Mouse (Mus musculus): ENCODE measurements around the gene Dpp6. TPM values are rescaled to one million over a fixed set of nuclear protein-coding genes. Genes with fewer than 3 reads are reported as not detected.

The Dpp6 gene
- polyA plus RNA-seq, 1 experiment from 2014 or later: 88.3 TPM

DNA sequence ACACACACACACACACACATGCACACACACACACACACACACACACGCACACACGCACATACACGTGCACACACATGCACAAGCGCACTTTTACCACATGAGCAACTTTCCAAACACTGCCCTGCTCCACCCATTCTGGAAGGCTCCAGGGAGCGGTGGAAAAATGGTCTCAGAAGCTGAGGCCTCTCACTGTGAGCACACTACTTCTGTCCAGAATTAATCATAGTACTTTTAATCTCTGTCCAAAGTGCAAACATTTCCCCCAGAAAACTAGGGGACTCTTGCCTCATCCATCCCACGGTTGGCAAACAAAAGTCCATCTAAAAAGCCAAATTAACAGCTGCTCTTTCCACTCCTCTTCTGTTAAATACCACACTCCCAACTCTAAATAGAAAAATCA lies 842.8 kb downstream of the Dpp6 start:
- Histone ChIP-seq H3K9ac (replicated peaks) (no peak overlapping the region), H3K27me3 (replicated peaks) (no peaks in the 10 kb centered on the region), H3K4me3 (replicated peaks) (no peak overlapping the region), H3K36me3 (peaks cover 23% of the 10 kb centered on the region), H3K4me1 (no peaks in the 10 kb centered on the region), H3K27ac (replicated peaks) (no peak overlapping the region), H3K9me3 (replicated peaks) (no peaks in the 10 kb centered on the region), H3K4me2 (no peak overlapping the region)
- WGBS: 84% methylated on average over 6 of the region's 6 CpGs
- ATAC-seq (ENCODE audit: low FRiP score): no peak

DNA sequence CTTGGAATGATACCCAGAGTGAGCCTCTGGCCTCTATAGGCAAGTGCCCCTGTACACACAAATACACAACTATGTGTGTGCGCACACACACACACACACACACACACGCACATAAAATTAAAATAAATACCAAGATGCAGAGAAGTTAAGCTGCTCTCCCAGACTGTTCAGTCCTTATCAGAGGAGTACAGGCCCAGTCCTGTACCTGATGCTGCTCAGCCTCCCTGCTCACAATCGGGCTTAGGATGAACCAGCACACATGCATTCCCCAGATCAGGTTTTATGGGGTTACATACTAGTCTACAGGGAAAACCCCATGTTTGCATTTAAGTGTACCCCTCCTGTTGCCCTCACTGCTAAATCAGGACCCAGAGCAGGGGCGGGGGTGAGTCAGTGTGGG lies 847.1 kb downstream of the Dpp6 start:
- Histone ChIP-seq H3K27ac (replicated peaks) (no peak overlapping the region), H3K4me3 (replicated peaks) (no peak overlapping the region), H3K36me3 (peaks cover 55% of the 10 kb centered on the region), H3K4me2 (no peak overlapping the region), H3K4me1 (no peaks in the 10 kb centered on the region), H3K9ac (replicated peaks) (no peak overlapping the region), H3K9me3 (replicated peaks) (no peaks in the 10 kb centered on the region), H3K27me3 (replicated peaks) (no peaks in the 10 kb centered on the region)
- no peak for ATAC-seq (ENCODE audit: low FRiP score)
- 94% methylated on average over 4 of the region's 4 CpGs for WGBS

DNA sequence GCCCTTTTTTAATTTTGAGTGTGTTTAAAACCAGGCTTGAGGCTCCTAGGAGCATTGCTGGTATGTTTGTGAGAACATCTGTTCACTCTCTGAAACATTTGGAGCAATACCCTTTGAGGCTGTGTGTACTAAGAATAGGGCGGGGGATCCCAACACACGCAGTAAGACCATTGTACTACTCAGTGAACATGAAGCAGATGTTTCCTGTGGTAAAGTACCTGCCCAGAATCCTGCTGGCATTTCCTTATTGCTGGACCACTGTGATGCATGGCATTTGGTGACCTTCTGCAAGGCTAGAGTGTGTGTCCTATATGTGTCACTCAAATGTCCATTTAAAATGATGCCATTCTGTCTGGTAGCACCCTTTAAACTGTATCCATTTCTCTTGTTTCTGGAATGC lies 854.5 kb downstream of the Dpp6 start:
- no peak overlapping the region for H3K4me2 ChIP-seq
- no peak overlapping the region for H3K4me3 ChIP-seq (replicated peaks)
- peaks cover 63% of the 10 kb centered on the region for H3K36me3 ChIP-seq
- 68% methylated on average over 2 of the region's 2 CpGs for WGBS
- H3K4me1 ChIP-seq: no peaks in the 10 kb centered on the region
- H3K27ac ChIP-seq (replicated peaks): no peak overlapping the region
- no peaks in the 10 kb centered on the region for H3K9me3 ChIP-seq (replicated peaks)
- H3K27me3 ChIP-seq (replicated peaks): no peaks in the 10 kb centered on the region
- no peak overlapping the region for H3K9ac ChIP-seq (replicated peaks)
- no peak for ATAC-seq (ENCODE audit: low FRiP score)

DNA sequence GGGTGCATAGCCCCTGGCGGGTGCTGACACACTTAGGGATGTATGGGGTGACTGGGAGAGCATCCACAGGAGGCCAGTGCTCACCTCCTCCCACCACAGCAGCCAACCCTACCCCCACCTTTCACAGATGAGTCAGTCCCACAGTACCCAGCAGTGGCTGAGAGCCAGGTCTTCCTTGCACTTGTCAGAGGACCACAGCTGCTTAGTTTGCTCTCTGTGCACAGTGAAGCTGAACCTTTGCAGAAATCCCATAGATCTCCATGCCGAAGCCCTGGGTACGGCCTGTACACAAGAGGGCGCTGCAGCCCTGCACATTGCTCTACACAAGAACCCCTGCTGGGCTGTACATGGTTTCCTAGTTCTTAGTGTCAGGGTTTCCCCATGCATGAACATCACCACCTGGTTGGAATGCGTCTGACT lies 860.3 kb downstream of the Dpp6 start:
- Histone ChIP-seq H3K9me3 (replicated peaks) (no peaks in the 10 kb centered on the region), H3K36me3 (peaks cover 32% of the 10 kb centered on the region), H3K4me1 (0 out of 2 replicates have a peak, but pooled peaks cover 2% of the 10 kb centered on the region), H3K4me2 (no peak overlapping the region), H3K4me3 (replicated peaks) (no peak overlapping the region), H3K27ac (replicated peaks) (no peak overlapping the region), H3K9ac (replicated peaks) (no peak overlapping the region), H3K27me3 (replicated peaks) (no peaks in the 10 kb centered on the region)
- 59% methylated on average over 5 of the region's 5 CpGs for WGBS
- no peak for ATAC-seq (ENCODE audit: low FRiP score)

DNA sequence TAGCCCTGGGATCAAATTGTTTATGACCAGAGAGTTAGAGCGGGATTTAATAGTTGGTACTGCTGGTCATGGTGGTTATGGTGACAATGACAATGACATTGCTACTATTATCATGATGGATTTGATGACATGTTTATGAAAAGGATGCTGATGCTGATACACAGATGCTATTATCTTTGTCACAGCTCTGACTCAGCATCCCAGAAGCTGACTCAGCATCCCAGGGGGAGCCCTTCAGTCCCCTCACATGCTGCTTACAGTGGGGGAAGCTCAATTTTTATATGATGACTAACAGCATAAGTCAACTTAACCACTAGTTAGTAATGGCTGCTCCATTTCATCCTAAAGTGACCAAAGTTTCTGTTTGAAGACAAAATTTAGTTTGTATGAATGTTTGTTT lies 862.1 kb downstream of the Dpp6 start:
- no peaks in the 10 kb centered on the region for H3K9me3 ChIP-seq (replicated peaks)
- H3K27ac ChIP-seq (replicated peaks): no peak overlapping the region
- no peak overlapping the region for H3K4me2 ChIP-seq
- WGBS: 86% methylated on average over 1 of the region's 1 CpGs
- H3K4me3 ChIP-seq (replicated peaks): no peak overlapping the region
- no peaks in the 10 kb centered on the region for H3K27me3 ChIP-seq (replicated peaks)
- H3K4me1 ChIP-seq: 0 out of 2 replicates have a peak, but pooled peaks cover 2% of the 10 kb centered on the region
- H3K36me3 ChIP-seq: peaks cover 18% of the 10 kb centered on the region
- H3K9ac ChIP-seq (replicated peaks): no peak overlapping the region
- ATAC-seq (ENCODE audit: low FRiP score): no peak

DNA sequence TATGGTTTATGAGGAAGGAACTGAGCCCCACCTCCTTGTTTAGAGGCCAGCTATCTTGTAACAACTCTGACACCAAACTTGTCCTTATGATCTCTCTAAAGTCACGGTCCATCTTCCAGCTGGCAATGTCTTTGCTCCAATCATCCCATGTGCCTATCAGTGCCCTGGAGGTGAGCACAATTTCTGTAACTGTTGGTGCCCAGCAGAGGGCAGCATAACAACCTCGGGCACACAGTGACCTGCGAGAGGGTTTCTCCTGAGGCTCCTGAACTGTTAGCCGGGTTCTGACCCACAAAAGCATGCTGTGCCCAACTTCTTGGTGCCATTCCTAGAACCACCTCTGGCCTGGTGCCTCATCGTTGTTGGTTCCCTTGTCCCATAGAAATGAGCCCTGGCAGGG lies 863.5 kb downstream of the Dpp6 start:
- Histone ChIP-seq H3K9ac (replicated peaks) (no peak overlapping the region), H3K27me3 (replicated peaks) (no peaks in the 10 kb centered on the region), H3K4me3 (replicated peaks) (no peak overlapping the region), H3K9me3 (replicated peaks) (no peaks in the 10 kb centered on the region), H3K4me2 (no peak overlapping the region), H3K4me1 (0 out of 2 replicates have a peak, but pooled peaks cover 2% of the 10 kb centered on the region), H3K36me3 (peaks cover 13% of the 10 kb centered on the region; the same call in 1 of the 2 replicates), H3K27ac (replicated peaks) (no peak overlapping the region)
- no peak for ATAC-seq (ENCODE audit: low FRiP score)
- WGBS: 34% methylated on average over 5 of the region's 5 CpGs

DNA sequence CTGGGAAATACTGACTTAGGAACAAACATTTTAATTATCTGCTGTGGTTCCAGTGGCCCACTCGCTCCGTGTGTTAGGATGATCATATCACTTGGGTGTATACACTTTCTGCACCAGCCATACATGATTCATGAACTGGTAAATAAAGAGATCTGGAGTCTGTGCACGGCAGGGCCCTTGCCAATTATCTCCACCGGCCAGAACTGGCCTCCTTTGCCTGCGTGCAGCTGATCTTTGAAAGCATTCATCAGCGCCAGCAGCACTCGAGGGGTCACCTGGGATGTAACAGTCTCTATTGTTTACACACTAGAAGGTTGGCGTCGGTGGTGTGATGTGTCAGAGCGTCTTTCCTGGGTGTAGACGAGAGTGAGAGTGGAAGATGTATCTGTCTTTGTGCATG lies 868.2 kb downstream of the Dpp6 start:
- Histone ChIP-seq H3K27ac (replicated peaks) (no peak overlapping the region), H3K4me1 (0 out of 2 replicates have a peak, but pooled peaks cover 2% of the 10 kb centered on the region), H3K4me2 (no peak overlapping the region), H3K27me3 (replicated peaks) (no peaks in the 10 kb centered on the region), H3K9me3 (replicated peaks) (no peaks in the 10 kb centered on the region), H3K4me3 (replicated peaks) (no peak overlapping the region), H3K36me3 (peaks cover 23% of the 10 kb centered on the region; the same call in 1 of the 2 replicates), H3K9ac (replicated peaks) (no peak overlapping the region)
- ATAC-seq (ENCODE audit: low FRiP score): no peak
- WGBS: 56% methylated on average over 11 of the region's 11 CpGs

DNA sequence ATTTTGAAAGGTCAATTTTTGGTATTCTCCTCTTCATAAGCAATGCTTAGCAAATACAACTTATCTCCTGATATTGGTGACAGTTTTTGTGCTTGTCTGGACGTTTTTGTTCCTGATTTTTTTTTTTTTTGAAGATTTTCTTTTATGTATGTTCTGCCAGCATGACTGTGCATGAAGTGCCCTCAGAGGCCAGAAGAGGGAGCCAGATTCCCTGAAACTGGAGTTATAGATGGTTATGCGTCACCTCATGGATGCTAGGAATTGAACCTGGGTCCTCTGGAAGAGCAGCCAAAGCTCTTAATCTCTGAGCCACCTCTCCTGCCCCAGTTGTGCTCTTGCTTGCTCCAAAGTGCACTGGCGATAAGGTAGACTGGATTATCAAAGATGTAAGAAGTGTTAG lies 868.9 kb downstream of the Dpp6 start:
- H3K4me3 ChIP-seq (replicated peaks): no peak overlapping the region
- ATAC-seq (ENCODE audit: low FRiP score): no peak
- H3K9me3 ChIP-seq (replicated peaks): no peaks in the 10 kb centered on the region
- H3K27me3 ChIP-seq (replicated peaks): no peaks in the 10 kb centered on the region
- H3K4me1 ChIP-seq: no peaks in the 10 kb centered on the region
- no peak overlapping the region for H3K4me2 ChIP-seq
- H3K27ac ChIP-seq (replicated peaks): no peak overlapping the region
- 76% methylated on average over 3 of the region's 3 CpGs for WGBS
- H3K9ac ChIP-seq (replicated peaks): no peak overlapping the region
- peaks cover 23% of the 10 kb centered on the region; the same call in 1 of the 2 replicates for H3K36me3 ChIP-seq

DNA sequence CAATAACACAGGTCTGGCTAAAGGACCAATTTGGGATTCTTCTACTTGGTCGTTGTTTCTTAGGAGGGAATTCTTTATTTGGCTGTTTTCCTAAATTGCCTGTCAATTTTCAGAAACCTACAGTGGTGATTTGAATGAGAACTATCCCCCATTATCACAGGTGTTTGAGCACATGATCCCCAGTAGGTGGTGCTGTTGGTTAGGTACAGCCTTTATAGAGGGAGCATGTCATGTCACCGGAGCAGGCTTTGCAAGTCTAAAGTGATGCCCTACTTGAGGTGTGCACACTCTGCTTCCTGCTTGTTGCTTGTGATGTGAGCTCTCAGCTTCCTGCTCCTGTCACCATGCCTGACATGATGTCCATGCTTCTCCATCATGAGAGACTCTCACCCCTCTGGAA lies 870.3 kb downstream of the Dpp6 start:
- Histone ChIP-seq H3K4me2 (no peak overlapping the region), H3K9me3 (replicated peaks) (no peaks in the 10 kb centered on the region), H3K27ac (replicated peaks) (no peak overlapping the region), H3K9ac (replicated peaks) (no peak overlapping the region), H3K27me3 (replicated peaks) (no peaks in the 10 kb centered on the region), H3K4me1 (no peaks in the 10 kb centered on the region), H3K36me3 (peaks cover 16% of the 10 kb centered on the region; the same call in 1 of the 2 replicates), H3K4me3 (replicated peaks) (no peak overlapping the region)
- WGBS: 84% methylated on average over 2 of the region's 2 CpGs
- ATAC-seq (ENCODE audit: low FRiP score): no peak

DNA sequence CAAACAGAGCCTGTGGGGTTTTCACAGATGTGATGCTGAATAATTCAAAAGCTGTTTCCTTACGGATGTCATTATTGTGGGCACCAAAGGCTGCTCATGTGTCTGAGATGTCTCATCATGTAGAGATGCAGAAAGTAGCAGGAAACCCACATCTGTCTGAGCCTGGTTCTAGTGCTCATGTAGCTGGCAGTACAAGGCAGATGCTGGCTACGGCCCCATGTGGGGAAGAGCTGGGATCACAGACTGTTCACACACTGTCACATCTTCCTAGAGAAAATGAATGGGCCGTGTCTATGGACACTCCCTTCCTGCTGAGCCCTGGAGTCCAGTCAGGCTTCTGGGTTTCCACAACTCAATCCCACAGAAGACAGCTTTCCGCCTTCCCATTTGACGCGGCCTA lies 885.5 kb downstream of the Dpp6 start:
- no peak; the same call in 1 of the 2 replicates for ATAC-seq (ENCODE audit: low FRiP score)

DNA sequence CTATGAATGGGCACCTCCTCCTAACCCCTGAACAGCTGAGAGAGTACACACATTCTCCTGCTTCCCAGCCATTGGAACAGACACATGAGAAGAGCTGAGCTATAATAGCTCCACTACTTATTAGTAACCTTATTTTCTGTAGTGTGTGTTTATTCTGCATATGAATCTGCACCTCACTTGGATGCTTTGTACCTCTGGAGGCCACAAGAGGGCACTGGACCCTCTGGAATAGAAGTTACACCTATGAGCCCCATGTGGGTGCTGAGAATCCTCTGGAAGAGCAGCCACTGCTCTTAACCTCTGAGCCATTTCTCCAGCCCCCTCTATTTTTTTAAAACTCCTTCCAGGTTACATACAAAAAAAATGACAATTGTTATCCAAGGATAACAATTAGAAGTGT lies 888.0 kb downstream of the Dpp6 start:
- Histone ChIP-seq H3K9ac (replicated peaks) (no peak overlapping the region), H3K4me1 (peaks cover 6% of the 10 kb centered on the region; the same call in 1 of the 2 replicates), H3K36me3 (peaks cover 16% of the 10 kb centered on the region), H3K4me2 (no peak overlapping the region), H3K9me3 (replicated peaks) (no peaks in the 10 kb centered on the region), H3K4me3 (replicated peaks) (no peak overlapping the region), H3K27me3 (replicated peaks) (no peaks in the 10 kb centered on the region), H3K27ac (replicated peaks) (no peak overlapping the region)
- ATAC-seq (ENCODE audit: low FRiP score): no peak

More for the DNA sequence above, 885.5 kb downstream of the Dpp6 start:
- WGBS: 75% methylated on average over 6 of the region's 6 CpGs
- no peak overlapping the region for H3K4me2 ChIP-seq
- no peak overlapping the region for H3K4me3 ChIP-seq (replicated peaks)
- H3K9ac ChIP-seq (replicated peaks): no peak overlapping the region
- no peaks in the 10 kb centered on the region for H3K27me3 ChIP-seq (replicated peaks)
- H3K27ac ChIP-seq (replicated peaks): no peak overlapping the region
- 0 out of 2 replicates have a peak, but pooled peaks cover 9% of the 10 kb centered on the region for H3K36me3 ChIP-seq
- no peaks in the 10 kb centered on the region for H3K9me3 ChIP-seq (replicated peaks)
- H3K4me1 ChIP-seq: peaks cover 3% of the 10 kb centered on the region; the same call in 1 of the 2 replicates

DNA sequence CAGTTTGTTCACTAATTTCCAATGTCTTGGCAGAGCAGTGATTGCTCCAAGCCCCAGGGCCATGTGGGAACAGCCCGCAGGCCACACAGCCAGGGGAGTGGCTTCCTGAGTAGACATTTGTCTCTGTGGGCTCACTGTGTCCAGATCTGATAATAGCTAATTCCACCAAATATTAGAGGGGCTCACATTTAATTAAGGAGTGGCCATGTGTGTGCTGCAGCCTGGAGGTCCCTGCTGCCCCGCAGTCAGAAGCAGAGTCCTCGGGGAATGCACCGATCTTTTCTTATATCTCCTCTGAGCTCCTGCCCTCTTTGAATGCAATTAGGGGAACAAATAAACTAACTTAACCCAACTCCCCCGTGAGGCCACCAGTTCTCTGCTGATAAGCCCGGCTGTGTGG lies 889.5 kb downstream of the Dpp6 start:
- H3K4me3 ChIP-seq (replicated peaks): no peak overlapping the region
- ATAC-seq (ENCODE audit: low FRiP score): no peak

DNA sequence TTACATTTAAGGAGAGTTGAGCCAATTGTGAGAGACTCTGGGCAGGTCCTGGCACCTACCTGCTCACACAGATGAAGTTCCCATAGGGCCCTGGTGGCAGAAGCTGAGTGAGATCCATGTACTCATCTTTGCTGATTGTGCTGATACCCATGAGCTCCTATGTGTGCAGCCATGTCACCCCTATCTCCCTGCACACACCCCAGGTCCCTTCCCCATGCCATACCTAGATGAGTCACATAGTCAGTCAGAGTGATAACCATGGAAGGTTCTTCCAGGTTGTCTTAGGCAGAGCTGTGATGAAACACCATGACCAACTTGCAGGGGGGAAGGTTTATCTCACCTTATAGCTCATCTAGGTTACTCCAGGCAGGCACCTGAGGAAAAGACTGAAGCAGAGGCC lies 890.3 kb downstream of the Dpp6 start:
- Histone ChIP-seq H3K9me3 (replicated peaks) (no peaks in the 10 kb centered on the region), H3K4me1 (peaks cover 6% of the 10 kb centered on the region; the same call in 1 of the 2 replicates), H3K27ac (replicated peaks) (no peak overlapping the region), H3K4me3 (replicated peaks) (no peak overlapping the region), H3K36me3 (peaks cover 28% of the 10 kb centered on the region), H3K27me3 (replicated peaks) (no peaks in the 10 kb centered on the region), H3K9ac (replicated peaks) (no peak overlapping the region), H3K4me2 (no peak overlapping the region)
- no peak for ATAC-seq (ENCODE audit: low FRiP score)

More for the DNA sequence above, 889.5 kb downstream of the Dpp6 start:
- Histone ChIP-seq H3K36me3 (peaks cover 22% of the 10 kb centered on the region), H3K27me3 (replicated peaks) (no peaks in the 10 kb centered on the region), H3K27ac (replicated peaks) (no peak overlapping the region), H3K4me2 (no peak overlapping the region), H3K9ac (replicated peaks) (no peak overlapping the region), H3K4me1 (peaks cover 6% of the 10 kb centered on the region; the same call in 1 of the 2 replicates), H3K9me3 (replicated peaks) (no peaks in the 10 kb centered on the region)
- 44% methylated on average over 6 of the region's 6 CpGs for WGBS
